Mouse (Mus musculus) C2C12 (cell line): ENCODE results near the gene Serpina3n. TPM values are rescaled to one million over a fixed set of nuclear protein-coding genes. Genes with fewer than 3 reads are reported as not detected.
"Not testable (repeated sequence)": the region's sequence is repeated elsewhere in the genome, so short reads cannot be mapped to it uniquely, and the experiment has no call there.

Source experiments
- H3K27me3 ChIP-seq: one replicate; pipeline ENCODE4 v1.6.1; 2011; ENCODE audit not compliant: control insufficient read depth, insufficient read depth, insufficient read length
- H3K36me3 ChIP-seq: one replicate; pipeline ENCODE4 v1.6.1; 2011; ENCODE audit not compliant: control insufficient read depth, insufficient read depth
- H3K4me3 ChIP-seq: one replicate; pipeline ENCODE4 v1.5.1; 2011; ENCODE audit warnings: mild to moderate bottlenecking, control low read depth; ENCODE audit not compliant: poor library complexity, insufficient read depth, severe bottlenecking
- H3K79me2 ChIP-seq: one replicate; pipeline ENCODE4 v1.6.1; 2011; ENCODE audit not compliant: control insufficient read depth, insufficient read depth
- H3K79me3 ChIP-seq: one replicate; pipeline ENCODE4 v1.6.1; 2011; ENCODE audit warnings: low read depth, control low read depth
- H3ac ChIP-seq: one replicate; pipeline ENCODE3; 2011; ENCODE audit warnings: low read depth; ENCODE audit not compliant: control insufficient read depth, insufficient read length
- CEBPB ChIP-seq: IDR thresholded peaks from one replicate; pipeline ENCODE4 v1.6.1; 2011; ENCODE audit warnings: low read depth, mild to moderate bottlenecking, control low read depth, moderate library complexity
- CTCF ChIP-seq: IDR thresholded peaks from one replicate; pipeline ENCODE4 v1.5.1; 2011; ENCODE audit not compliant: control insufficient read depth, insufficient read depth, insufficient read length
- FOSL1 ChIP-seq: IDR thresholded peaks from one replicate; pipeline ENCODE4 v1.8.0; 2011; ENCODE audit warnings: mild to moderate bottlenecking, low read length; ENCODE audit not compliant: poor library complexity, insufficient read depth, severe bottlenecking
- MAX ChIP-seq: IDR thresholded peaks from one replicate; pipeline ENCODE4 v1.6.1; 2011; ENCODE audit warnings: mild to moderate bottlenecking, control low read depth
- MYOD1 ChIP-seq: IDR thresholded peaks from one replicate; pipeline ENCODE4 v1.6.1; 2011; ENCODE audit warnings: low read depth; ENCODE audit not compliant: control insufficient read depth, insufficient read length
- MYOG ChIP-seq: IDR thresholded peaks from one replicate; pipeline ENCODE4 v1.6.1; 2011; ENCODE audit not compliant: control insufficient read depth, insufficient read length; ENCODE audit errors: extremely low read depth
- USF1 ChIP-seq: IDR thresholded peaks from one replicate; pipeline ENCODE4 v1.6.1; 2011; ENCODE audit warnings: low read depth, mild to moderate bottlenecking, control low read depth, moderate library complexity
- long read RNA-seq, 2 experiments: library from polyadenylated mRNA; unstranded; transcript quantifications; one replicate each; pipeline ENCODE4 v2.0.0; 2019 to 2020
- polyA plus RNA-seq: library from polyadenylated mRNA; unstranded; fragments of >200 nt; fragmentation: generic; extraction: Trizol; gene quantifications from one replicate; pipeline ENCODE4 v1.2.1, GENCODE M21; 2012; ENCODE audit warnings: missing spikeins

The Serpina3n gene
- not detected for polyA plus RNA-seq
- long read RNA-seq, experiment 1 = 0 reads
- long read RNA-seq, experiment 2 = 0 reads

- H3K79me2 ChIP-seq = no peaks in the 10 kb centered on the region
- no peak for TF ChIP-seq CTCF
- H3K79me3 ChIP-seq = no peaks in the 10 kb centered on the region
- no peak within 1 kb of the TSS for H3K4me3 ChIP-seq
- no peaks in the 10 kb centered on the region for H3K27me3 ChIP-seq
- H3ac ChIP-seq = no peak within 1 kb of the TSS
- no peaks in the 10 kb centered on the region for H3K36me3 ChIP-seq
Observed at GRCm38 (mm10) chr12:104406454-104406885, at the start of gene Serpina3n. Gene Serpina3n (plus strand): TSS chr12:104406729.

- Histone ChIP-seq H3K79me3 (no peaks in the 10 kb centered on the region), H3K27me3 (no peaks in the 10 kb centered on the region), H3ac (no peak overlapping the region), H3K79me2 (no peaks in the 10 kb centered on the region), H3K36me3 (no peaks in the 10 kb centered on the region), H3K4me3 (no peak overlapping the region)
- TF ChIP-seq MYOD1 = no peak
- TF ChIP-seq CTCF = no peak
- TF ChIP-seq CEBPB = no peak
- TF ChIP-seq MAX = no peak
- TF ChIP-seq MYOG = no peak
- no peak for TF ChIP-seq FOSL1
- TF ChIP-seq USF1 = no peak
Observed at GRCm38 (mm10) chr12:104369986-104370385, 36.5 kb upstream of the Serpina3n start.

GRCm38 (mm10) chr12:104377179-104377578 lies 29.4 kb upstream of the Serpina3n start:
- not testable (repeated sequence) for H3K4me3 ChIP-seq, H3ac ChIP-seq, H3K36me3 ChIP-seq, H3K27me3 ChIP-seq, H3K79me3 ChIP-seq, H3K79me2 ChIP-seq

DNA sequence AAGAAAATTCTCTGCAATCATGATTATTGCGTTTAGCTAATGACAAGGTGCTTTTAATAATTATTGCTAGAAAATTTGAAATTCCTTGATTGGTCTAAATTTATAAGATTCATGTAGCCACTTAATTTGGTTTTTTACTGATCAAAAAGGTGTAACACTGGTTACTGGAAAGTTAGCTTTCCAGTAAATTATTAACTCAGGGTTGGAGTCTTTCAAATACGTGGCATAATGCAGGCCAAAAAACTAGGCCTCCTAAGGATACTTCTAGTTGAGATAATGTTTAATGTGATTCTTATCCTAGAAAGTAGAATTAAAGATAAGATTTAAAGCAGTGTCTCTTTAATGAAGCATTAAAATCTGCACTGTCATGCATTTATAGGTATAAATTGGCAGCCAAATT lies 28.2 kb upstream of the Serpina3n start:
- not testable (repeated sequence) for H3K4me3 ChIP-seq, H3ac ChIP-seq, H3K79me3 ChIP-seq, H3K27me3 ChIP-seq, H3K36me3 ChIP-seq, H3K79me2 ChIP-seq

GRCm38 (mm10) chr12:104378815-104379214 lies 27.7 kb upstream of the Serpina3n start:
- H3K79me3 ChIP-seq, H3K36me3 ChIP-seq, H3ac ChIP-seq, H3K79me2 ChIP-seq, H3K27me3 ChIP-seq, H3K4me3 ChIP-seq: not testable (repeated sequence)

GRCm38 (mm10) chr12:104379856-104380255 lies 26.7 kb upstream of the Serpina3n start:
- H3K4me3 ChIP-seq = no peak overlapping the region
- H3K79me3 ChIP-seq = no peaks in the 10 kb centered on the region
- H3K36me3 ChIP-seq = no peaks in the 10 kb centered on the region
- H3K27me3 ChIP-seq = no peaks in the 10 kb centered on the region
- H3ac ChIP-seq = no peak overlapping the region
- no peaks in the 10 kb centered on the region for H3K79me2 ChIP-seq
- no peak for TF ChIP-seq MYOD1
- no peak for TF ChIP-seq MYOG
- TF ChIP-seq CEBPB = no peak

GRCm38 (mm10) chr12:104381071-104381604 lies 25.4 kb upstream of the Serpina3n start:
- H3K36me3 ChIP-seq, H3K79me3 ChIP-seq, H3K79me2 ChIP-seq, H3K27me3 ChIP-seq, H3ac ChIP-seq, H3K4me3 ChIP-seq: not testable (repeated sequence)

- H3K4me3 ChIP-seq, H3K79me2 ChIP-seq, H3ac ChIP-seq, H3K79me3 ChIP-seq, H3K36me3 ChIP-seq, H3K27me3 ChIP-seq: not testable (repeated sequence)
Observed at GRCm38 (mm10) chr12:104385987-104386386, 20.5 kb upstream of the Serpina3n start.

DNA sequence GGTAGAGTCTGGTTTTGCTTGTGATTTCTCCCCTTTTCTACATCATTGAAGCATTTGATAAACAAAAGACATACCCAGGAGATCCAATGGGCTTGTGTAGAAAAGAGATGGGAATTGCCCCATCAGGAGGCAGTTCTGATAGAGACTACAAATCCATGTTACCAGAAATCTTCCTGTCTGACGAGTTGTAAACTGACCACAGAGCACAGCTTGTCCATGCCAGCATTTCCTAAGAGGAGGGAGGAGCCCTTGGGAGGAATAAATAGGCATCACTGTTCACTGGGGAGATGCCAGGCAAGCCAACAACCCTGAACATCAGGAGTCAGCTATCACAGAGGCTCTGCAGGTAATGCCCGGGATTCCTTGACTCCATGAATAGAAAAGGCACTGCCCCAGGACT lies 19.7 kb upstream of the Serpina3n start:
- not testable (repeated sequence) for H3K4me3 ChIP-seq, H3K79me2 ChIP-seq, H3ac ChIP-seq, H3K27me3 ChIP-seq, H3K79me3 ChIP-seq, H3K36me3 ChIP-seq
